Mouse (Mus musculus) spleen, adult 2 months (tissue): ENCODE measurements around the gene Dld.

Experiments used
- CTCF ChIP-seq: fragments of 200-500 bp; IDR thresholded peaks from 2 replicates; pipeline ENCODE4 v1.5.1; 2011; ENCODE audit warnings: mild to moderate bottlenecking, inconsistent platforms; ENCODE audit not compliant: insufficient read depth, insufficient read length, insufficient replicate concordance; ENCODE audit errors: extremely low read depth
- POLR2A ChIP-seq: fragments of 200-500 bp; IDR thresholded peaks from 2 replicates; pipeline ENCODE4 v1.6.1; 2011; ENCODE audit warnings: low read depth, low read length, inconsistent platforms

DNA sequence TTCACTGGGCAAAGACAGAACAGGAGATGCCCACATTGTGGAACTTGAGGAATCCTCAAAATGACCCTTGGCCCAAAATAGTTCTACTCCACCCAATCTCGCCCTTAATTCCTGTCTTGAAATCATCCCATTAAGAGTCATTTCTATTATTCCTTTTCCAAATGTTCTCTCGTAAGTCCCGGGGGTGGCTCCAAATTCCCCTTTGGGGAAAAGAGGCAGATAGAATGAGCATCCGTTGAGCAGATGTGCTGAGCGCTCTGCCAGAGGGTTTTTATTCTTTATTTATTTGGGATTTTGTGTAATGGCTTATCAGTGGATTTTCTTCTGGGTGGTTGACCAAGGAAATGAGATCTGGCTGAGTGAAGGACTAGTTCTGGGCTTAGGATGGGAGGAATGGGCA lies 16.5 kb upstream of the Dld start:
- TF ChIP-seq CTCF: no peak
- no peak for TF ChIP-seq POLR2A
